Mouse (Mus musculus) neural tube, embryonic 10.5 days (tissue): ENCODE data around the gene Uncx.
"Not testable (repeated sequence)": the region's sequence is repeated elsewhere in the genome, so short reads cannot be mapped to it uniquely, and the experiment has no call there.

Experiments
- DNase-seq: peaks from one replicate; pipeline ENCODE4 v3.0.0-alpha.2; 2017; ENCODE audit warnings: low spot score; ENCODE audit errors: extremely low spot score

The Uncx gene

DNA sequence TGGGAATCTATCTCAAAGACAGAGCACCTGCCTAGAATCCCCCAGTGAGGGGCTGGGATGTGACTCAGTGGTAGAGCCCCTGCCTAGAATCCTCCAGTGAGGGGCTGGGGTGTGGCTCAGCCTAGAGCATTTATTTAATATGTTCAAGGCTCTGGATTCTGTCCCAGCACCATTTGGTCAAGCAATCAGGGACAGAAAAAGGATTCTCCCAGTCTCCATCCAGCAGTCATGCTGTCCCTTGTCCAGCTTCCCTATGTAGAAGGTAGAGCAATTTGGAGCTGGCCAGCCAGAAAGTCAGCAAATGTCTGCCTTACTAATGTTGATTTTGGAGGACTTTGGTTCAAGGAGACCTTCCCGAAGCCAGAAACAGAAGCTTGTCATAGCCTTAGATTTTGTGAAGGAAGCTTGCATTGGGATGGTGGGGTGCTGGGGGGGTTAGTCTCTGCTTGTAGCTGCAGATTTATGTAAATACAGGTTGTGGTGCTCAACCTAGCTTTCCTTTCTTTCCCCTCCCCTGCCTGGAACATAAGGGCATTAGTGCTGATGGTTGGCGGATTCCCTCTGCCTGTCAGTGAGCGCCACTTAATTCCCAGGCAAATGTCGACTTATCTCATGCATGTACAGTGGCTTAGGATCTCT, 18.2 kb downstream of the Uncx start:
- no peak for DNase-seq

DNA sequence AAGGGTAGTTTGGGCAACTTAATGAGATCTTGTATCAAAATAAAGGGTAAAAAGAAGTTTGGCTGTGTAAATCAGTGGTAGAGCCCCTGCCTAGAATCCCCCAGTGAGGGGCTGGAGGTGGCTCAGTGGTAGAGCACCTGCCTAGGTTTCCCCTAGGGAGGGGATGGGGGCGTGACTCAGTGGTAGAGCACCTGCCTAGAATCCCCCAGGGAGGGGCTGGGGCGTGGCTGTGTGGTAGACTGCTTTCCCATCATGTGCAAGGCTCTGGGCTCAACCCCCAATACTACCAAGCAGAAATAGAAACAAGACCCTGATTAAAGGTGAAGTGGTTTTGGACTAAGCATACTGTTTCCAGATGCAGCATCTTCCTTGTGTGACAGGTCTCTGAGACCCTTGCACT, 21.4 kb downstream of the Uncx start:
- DNase-seq = no peak

DNA sequence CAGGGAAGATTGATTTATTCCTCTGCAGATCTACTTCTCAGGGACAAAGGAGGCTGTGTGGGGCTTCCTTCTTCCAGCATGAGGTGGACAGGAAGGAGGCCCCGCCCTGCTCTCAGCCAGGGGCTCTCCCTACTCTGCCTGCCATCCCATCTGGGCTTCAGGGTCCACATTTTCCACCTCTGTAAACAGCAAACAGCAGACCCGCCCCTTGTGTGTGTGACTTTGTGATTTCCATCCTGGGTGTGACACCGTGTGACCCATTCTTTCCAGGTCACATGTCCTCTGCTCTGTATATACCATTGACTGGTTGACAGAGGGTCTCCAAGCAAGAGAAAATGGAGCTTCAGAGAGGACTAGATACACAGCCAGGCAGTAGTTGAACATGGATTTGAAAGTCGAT, 22.2 kb downstream of the Uncx start:
- no peak for DNase-seq

DNA sequence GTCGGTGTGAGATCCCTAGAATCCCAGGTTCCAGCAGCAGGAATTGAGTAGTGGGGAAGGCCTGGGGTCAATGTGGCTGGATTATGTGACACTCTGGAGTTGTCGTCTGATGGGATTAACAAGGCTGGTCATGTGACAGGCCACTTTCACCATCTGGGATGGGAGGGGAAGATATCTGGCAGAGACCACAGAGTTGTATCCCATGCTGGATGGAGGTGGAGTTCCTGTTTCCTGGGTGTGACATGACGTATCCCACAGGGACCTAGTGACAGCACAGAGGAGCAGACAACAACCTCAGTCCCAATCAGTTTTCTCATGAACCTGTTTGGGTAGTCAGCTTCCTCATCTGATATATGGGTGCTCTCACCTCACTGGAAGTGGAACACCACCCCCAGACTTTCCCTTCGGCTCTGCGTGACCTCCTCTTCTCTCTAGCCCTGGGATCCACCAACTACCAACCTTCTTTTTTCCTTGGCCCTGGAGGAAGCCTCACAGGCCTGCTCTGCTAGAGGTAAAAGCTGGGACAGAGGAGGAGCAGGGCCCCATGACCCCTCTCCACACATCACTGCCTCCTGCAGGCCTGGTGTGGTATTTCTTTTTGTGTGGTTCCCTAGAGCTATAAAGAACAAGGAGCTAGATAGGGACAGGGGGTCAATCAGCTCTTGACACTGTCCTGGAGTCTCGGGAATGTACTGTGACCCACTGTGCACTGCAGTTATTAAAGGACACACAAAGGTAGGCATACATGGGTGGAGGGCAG, 23.5 kb downstream of the Uncx start:
- no peak for DNase-seq

DNA sequence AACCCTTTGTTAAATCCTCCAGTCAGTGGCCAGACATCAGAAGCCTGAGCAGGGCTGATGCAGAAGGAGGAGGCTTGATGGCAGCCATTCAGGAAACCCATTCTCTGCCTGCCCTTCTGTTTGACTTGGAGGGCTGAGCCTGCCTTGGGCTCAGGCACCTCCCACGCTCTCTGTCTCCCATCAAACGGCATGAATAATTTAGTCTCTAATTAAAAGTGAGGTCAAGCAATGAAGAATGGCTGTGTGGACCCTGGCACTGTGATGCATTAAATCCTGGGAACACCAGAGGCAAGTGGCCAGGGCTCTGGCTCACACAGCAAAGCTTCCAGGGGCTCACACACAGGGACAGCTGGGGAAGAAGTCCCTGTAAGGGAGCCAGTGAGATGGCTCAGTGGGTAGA, 24.8 kb downstream of the Uncx start:
- no peak for DNase-seq

DNA sequence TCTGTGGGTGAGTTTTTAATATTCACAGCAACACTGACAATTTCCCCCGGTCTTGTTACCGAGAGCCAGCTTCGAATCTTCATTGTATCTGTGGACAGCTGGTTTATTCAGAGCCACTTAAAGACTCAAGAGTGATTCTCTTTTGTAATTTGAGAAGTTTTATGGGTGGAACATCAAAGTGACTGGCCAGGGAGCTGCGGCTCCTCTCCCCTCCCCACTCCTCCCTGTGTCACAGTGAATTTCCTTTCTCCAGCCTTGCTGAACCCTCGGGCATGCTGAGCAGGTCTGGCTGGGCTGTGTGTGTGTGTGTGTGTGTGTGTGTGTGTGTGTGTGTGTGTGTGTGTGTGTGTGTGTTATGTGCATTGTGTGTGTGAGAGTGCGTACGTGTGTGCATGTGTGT, 29.2 kb downstream of the Uncx start:
- peak; percentile 41 for DNase-seq

DNA sequence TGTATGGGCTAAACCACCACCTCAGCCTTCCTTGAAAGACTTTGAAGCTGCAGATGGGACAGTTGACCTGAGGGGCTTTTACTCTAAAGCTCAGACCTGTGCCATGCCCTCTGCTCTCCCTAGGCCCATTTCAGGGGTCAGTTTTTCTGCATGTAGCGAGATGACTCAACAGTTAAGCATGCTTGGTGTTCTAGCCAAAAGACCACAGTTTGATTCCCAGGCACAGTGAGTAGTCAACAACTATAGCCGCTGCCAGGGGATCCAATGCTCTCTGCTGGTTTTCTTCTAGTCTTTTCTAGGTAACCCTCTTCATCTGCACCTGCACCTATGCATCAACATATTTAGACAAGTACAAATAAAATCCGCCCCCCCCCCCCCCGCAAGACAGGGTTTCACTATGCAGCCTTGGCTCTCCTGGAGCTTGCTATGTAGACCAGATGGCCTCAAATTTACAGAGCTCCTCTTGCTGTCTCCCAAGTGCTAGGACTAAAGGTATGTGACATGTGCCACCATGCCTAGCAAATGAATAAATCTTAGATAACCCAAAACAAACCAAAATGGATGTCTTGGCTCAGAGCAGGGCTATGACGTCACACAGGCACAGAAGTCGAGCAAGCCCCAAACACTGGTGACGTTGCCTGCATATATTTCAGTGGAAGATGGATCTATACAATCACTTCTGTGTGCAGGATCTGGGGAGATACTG, 30.5 kb downstream of the Uncx start:
- DNase-seq = no peak

DNA sequence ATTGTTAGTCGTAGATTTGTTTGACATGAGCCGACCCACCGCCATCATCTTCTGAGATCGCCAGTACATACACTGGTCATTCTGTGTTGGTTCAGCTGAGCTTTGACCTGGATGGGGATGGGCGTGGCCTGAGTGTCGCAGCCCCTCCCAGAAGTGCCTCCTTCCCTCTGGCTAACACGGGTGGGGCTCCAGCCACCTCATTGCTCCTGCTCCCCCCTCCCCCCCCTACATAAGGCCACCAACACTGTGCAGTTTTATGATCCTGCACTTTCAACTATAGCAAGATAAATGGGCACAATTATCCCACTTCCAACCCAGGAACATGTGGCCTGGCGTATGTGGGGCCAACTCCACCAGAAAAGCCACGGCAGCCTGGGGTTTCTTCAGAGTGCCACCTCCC, 31.8 kb downstream of the Uncx start:
- DNase-seq = no peak

DNA sequence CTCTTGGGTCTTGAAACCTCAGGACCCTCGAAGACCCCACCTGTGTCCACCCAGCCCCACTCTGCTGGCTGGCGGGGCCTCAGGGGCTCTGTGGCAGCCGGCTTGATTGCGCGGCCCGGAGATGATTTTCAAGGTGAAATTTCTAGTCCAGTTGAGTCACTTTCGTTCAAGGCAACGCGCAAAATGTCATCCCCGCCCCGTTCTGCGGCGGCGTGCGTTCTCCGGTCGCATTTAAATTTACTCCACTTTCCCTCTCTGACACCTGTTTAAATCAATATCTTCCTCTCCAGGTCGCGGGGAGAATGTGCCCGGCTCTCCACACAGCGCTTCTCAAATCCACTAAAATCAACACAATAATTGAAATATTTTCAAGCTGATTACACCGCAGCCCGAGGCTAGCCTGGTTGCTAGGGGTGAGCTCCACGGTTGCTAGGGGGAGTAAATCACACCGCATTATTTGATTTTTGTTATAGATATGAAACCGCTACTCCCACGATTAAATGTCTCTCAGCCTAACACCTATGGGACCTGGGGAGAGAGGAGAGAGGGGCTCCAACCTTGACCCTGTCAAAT, 37.0 kb downstream of the Uncx start:
- no peak for DNase-seq

DNA sequence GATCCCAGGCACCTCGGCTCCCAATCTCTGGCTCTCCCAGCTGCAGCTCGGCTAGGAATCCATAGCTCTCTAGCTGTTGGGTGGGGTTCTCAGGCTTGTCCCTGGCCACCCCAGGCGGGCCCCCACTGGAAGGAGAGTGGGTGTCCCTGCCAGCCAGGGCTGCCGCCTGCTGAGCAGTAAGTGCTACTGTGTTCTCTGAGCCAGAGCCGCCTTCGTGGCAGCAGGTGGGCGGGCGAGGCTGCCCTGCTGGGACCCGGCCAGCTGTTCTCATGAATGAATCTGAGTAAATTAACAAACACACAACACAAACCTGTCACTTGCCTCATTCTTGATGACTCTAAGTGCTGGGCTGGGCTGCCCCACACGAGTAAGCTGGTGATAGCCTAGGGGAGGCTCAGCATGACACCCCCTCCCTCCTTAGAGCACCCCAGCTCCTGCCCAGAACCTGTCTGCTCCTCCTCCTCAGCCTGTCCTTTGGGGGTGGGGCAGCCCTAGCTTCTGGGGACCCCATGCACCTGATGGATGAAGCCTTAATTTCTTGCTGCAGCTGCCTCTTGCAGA, 38.1 kb downstream of the Uncx start:
- DNase-seq = no peak

DNA sequence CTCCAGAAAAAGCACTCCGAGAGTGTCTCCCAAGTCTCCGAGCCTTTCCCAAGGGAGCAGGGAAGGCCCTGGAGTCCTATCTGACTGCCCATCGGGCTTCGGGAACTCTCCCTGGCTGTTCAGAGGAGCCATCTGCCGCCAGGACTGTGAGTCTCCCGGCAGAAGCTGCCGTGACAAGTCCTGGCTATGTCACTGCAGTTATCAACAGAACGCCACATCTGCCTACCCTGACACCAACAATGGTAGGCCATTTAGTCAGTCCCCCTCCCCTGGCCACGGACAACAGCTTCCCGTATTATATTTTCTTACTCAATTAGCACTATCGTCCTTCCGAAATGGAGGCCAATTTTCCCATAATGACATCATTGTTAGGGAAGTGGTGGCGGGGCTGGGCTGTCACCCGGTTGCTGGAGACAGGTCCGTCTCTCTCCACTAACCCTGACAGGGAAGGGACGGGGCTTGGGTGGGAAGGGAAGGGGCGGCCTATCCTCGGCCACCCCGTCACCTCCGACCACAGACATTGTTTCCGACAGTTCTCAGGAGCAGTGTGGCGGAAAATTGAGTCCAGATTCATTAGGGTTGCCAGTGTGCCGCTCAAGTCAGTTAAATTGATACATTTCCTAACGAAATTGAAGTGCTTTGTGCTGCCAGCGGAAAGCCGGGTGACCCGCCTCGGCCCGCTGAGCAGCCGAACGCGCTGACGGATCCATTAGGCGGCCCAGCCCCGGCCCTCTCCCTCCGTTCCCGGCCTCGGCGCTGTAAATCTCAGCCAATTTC, 41.9 kb downstream of the Uncx start:
- peak; percentile 61 for DNase-seq

DNA sequence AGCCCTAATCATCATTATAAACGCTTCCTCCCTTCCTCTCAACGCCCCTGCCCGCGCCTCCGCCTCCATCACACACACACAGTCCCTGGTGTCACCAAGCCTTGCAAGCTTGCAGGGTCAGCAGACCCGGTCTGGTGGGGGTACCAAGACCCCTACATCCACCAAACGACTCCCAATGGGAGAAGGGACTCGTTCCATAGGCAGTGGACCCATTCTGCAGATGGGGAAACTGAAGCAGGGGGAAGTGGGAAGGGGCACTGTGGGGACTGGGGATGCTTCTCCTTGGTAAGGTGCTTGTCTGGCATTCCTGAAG, 42.4 kb downstream of the Uncx start:
- DNase-seq = no peak

DNA sequence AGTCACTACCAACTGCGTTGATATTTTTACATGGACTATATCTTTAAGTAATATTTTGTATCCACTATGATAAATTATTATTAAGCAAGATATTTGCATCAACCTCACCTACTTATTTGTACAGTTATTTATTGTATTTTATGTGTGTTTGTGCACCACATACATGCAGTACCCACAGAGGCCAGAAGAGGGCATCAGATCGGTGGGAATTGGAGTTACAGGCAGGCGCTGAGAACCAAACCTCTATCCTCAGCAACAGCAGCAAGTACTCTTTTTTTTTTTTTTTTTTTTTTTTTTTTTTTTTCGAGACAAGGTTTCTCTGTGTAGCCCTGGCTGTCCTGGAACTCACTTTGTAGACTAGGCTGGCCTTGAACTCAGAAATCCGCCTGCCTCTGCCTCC, 44.2 kb downstream of the Uncx start:
- not testable (repeated sequence) for DNase-seq

DNA sequence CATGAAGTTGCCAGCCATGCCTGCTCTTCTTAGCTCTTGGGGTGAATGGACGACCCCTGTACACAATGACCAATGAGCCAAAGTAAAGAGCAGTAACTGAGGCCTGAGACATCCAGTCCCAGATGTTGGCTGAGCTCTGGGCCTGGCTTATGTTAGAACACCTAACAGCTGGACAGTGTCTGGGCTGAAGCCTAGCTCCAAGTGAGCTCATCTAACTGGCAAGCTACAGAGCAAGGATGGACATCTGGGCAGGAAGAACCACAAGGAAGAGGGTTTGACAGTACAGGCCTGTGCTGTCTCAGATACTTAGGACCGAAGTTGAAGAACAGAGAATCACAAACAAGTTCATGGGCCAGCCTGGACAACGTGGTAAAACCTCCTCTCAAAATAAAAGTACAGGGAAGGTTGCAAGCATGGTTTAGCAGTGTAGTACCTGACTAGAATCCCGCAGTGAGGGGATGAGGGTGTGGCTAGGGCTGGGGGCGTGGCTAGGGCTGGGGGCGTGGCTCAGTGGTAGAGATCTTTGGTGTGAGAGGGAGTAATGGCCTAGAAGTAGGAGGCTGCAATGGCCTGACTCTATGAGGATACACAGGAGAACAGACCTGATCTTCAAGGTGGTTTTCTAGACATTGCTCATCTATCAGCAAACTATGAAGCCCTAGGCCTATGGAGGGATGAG, 47.5 kb downstream of the Uncx start:
- not testable (repeated sequence) for DNase-seq

DNA sequence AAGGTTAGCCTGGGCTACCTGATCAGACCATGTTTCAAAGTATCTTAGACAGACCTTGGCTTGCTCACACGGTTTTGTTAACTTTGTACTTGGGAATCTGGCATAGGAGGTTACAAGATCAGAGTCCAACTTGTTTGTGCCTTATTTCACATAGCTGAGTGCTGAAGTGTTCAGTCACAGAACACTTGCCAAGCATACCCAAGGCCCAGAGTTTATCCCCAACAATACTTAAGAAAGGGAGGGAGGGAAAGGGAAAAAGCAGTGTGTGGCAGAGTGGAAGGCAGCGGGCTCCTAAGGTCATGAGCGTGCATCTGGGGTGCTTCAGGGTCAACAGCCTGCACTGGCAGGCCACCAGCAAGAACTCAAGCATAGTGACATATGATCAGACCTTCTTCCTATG, 48.7 kb downstream of the Uncx start:
- DNase-seq = no peak

DNA sequence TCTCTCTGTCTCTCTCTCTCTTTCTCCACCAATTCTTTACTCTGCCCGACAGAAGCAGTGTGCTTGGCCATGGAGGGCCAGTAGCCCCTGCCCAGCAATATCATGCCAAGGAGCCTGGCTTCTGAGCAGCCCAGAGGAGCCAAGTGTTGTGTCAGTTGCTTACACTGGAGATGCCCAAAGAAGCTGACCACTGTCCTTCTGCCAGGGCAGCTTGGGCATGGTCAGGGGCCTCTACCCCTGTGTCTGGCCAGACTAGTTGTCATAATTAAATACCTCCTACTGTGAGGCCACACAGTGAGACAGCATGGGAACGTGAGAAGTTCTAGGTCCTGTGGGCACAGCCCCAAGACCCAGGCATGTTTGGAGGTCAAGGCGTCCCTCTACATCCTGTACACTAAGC, 49.6 kb downstream of the Uncx start:
- no peak for DNase-seq

DNA sequence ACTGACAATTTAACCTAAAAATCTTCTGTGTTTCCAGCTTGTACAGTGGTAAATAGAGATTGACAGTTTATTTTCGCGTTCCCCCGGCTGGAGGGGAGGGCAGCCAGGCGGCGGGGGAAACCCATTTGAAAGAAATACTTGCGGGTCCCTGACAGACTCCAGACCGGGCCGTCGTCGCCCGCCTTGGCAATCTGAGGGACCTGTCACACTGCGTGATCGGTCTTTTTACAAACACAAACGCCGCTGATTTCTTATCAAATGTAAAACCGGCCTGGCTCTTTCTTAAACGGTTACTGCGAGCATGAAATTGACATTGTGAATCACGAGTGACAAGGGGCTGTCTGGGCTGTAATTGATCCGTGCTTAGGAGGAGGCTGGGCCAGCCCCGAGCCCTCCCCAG, 50.5 kb downstream of the Uncx start:
- no peak for DNase-seq

DNA sequence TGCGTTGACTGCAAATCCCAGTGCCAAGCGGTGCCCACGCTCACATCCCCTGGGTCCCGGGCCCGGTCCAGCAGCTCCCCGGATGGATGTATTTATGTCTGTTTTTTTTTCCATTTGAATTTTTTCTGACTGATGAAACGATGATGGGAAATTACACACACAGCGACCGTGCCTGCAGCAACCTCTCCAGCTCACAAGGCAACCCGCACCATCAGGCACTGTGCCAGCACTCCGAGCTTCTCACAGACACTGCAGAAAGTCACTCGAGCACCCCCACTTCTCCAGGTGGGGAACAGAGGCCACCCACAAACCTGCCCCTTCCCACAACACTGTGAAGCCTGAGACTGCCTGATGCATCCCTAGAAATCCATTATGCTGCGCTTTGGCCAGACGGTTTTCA, 51.7 kb downstream of the Uncx start:
- no peak for DNase-seq
